Mouse (Mus musculus) heart, embryonic 15.5 days (tissue): ENCODE measurements around the gene Mst1. TPM values are rescaled to one million over a fixed set of nuclear protein-coding genes. Genes with fewer than 3 reads are reported as not detected.

ENCODE experiments used
- ATAC-seq: fragments of 200-750 bp; cut with Nextera tagmentation; replicated peaks from 2 replicates; pipeline ENCODE4 v1.8.0; 2017; ENCODE audit warnings: low read depth, moderate TSS enrichment; ENCODE audit not compliant: insufficient number of reproducible peaks, insufficient read depth, low FRiP score
- H3K27ac ChIP-seq: fragments of 300-500 bp; sonication (generic); 2 replicates; pipeline ENCODE4 v1.5.1; 2015; ENCODE audit warnings: mild to moderate bottlenecking, inconsistent platforms
- H3K27me3 ChIP-seq: fragments of 300-500 bp; sonication (generic); 2 replicates; pipeline ENCODE4 v1.6.1; 2015; ENCODE audit warnings: inconsistent platforms
- H3K36me3 ChIP-seq: fragments of 300-500 bp; sonication (generic); 2 replicates; pipeline ENCODE4 v1.6.1; 2015; ENCODE audit warnings: mild to moderate bottlenecking, inconsistent platforms
- H3K4me1 ChIP-seq: fragments of 300-500 bp; sonication (generic); replicated peaks from 2 replicates; pipeline ENCODE4 v1.6.1; 2015; ENCODE audit warnings: inconsistent platforms
- H3K4me2 ChIP-seq: fragments of 300-500 bp; sonication (generic); 2 replicates; pipeline ENCODE4 v1.6.1; 2015; ENCODE audit warnings: inconsistent platforms, mild to moderate bottlenecking, moderate library complexity
- H3K4me3 ChIP-seq: fragments of 300-500 bp; sonication (generic); 2 replicates; pipeline ENCODE4 v1.5.1; 2015; ENCODE audit warnings: mild to moderate bottlenecking, inconsistent platforms
- H3K9ac ChIP-seq: fragments of 300-500 bp; sonication (generic); 2 replicates; pipeline ENCODE4 v1.6.1; 2015; ENCODE audit warnings: mild to moderate bottlenecking, inconsistent platforms
- H3K9me3 ChIP-seq: fragments of 300-500 bp; sonication (generic); replicated peaks from 2 replicates; pipeline ENCODE4 v1.6.1; 2016; ENCODE audit warnings: inconsistent platforms
- WGBS: fragments of 180-500 bp; shearing (Covaris S2); methylation state at CpG from one replicate; pipeline ENCODE4 v1.1.7; 2015; ENCODE audit warnings: mixed read lengths; 5-methylcytosine and 5-hydroxymethylcytosine counted together
- polyA plus RNA-seq: library from polyadenylated mRNA; unstranded; fragments of >200 nt; fragmentation: Nextera tagmentation; extraction: Ambion mirVana; gene quantifications from 2 replicates; pipeline ENCODE4 v1.2.1, GENCODE M21; 2015

Mst1 gene
- 0.81 TPM in 1 of 2 replicates, not detected in the other for polyA plus RNA-seq

- peaks cover 30% of the 10 kb centered on the region for H3K4me1 ChIP-seq
- ATAC-seq = no peak
- 76% methylated on average over 5 of the region's 5 CpGs for WGBS
- peak within 1 kb of the TSS; percentile 99 for H3K9ac ChIP-seq
- H3K27me3 ChIP-seq = peaks cover 25% of the 10 kb centered on the region
- peak within 1 kb of the TSS; percentile 75; the same call in 1 of the 2 replicates for H3K27ac ChIP-seq
- H3K36me3 ChIP-seq = peaks cover 9% of the 10 kb centered on the region
- peak within 1 kb of the TSS; percentile 98 for H3K4me3 ChIP-seq
- H3K4me2 ChIP-seq = peak within 1 kb of the TSS; percentile 93
- H3K9me3 ChIP-seq = no peaks in the 10 kb centered on the region
These were observed at the start of gene Mst1 for GRCm38 (mm10) chr9:108080168-108080567. Mst1 (plus strand) TSS chr9:108080436.

- no peak for ATAC-seq
- Histone ChIP-seq H3K27me3 (no peaks in the 10 kb centered on the region), H3K4me2 (no peak overlapping the region), H3K9me3 (no peaks in the 10 kb centered on the region), H3K4me1 (no peaks in the 10 kb centered on the region), H3K4me3 (no peak overlapping the region), H3K27ac (no peak overlapping the region), H3K9ac (no peak overlapping the region), H3K36me3 (peaks cover 38% of the 10 kb centered on the region)
- 85% methylated on average over 5 of the region's 5 CpGs for WGBS
These were observed 48.1 kb upstream of the Mst1 start for GRCm38 (mm10) chr9:108032126-108032525.

GRCm38 (mm10) chr9:108035331-108036156 lies 44.7 kb upstream of the Mst1 start:
- no peak for ATAC-seq
- no peak overlapping the region for H3K27ac ChIP-seq
- H3K36me3 ChIP-seq = peaks cover 35% of the 10 kb centered on the region
- no peaks in the 10 kb centered on the region for H3K9me3 ChIP-seq
- no peaks in the 10 kb centered on the region for H3K4me1 ChIP-seq
- H3K4me2 ChIP-seq = no peak overlapping the region
- H3K27me3 ChIP-seq = no peaks in the 10 kb centered on the region
- no peak overlapping the region for H3K4me3 ChIP-seq
- WGBS = 92% methylated on average over 2 of the region's 2 CpGs
- no peak overlapping the region for H3K9ac ChIP-seq

GRCm38 (mm10) chr9:108044751-108045492 lies 35.3 kb upstream of the Mst1 start:
- Histone ChIP-seq H3K27me3 (no peaks in the 10 kb centered on the region), H3K9me3 (no peaks in the 10 kb centered on the region), H3K4me1 (peaks cover 20% of the 10 kb centered on the region), H3K4me2 (no peak overlapping the region), H3K9ac (no peak overlapping the region), H3K27ac (no peak overlapping the region), H3K4me3 (no peak overlapping the region), H3K36me3 (peaks cover 52% of the 10 kb centered on the region)
- ATAC-seq = no peak
- 93% methylated on average over 8 of the region's 8 CpGs for WGBS

- no peak overlapping the region for H3K27ac ChIP-seq
- no peak overlapping the region for H3K4me3 ChIP-seq
- no peak for ATAC-seq
- H3K9ac ChIP-seq = no peak overlapping the region
- no peak overlapping the region for H3K4me2 ChIP-seq
- WGBS = 92% methylated on average over 4 of the region's 4 CpGs
- no peaks in the 10 kb centered on the region for H3K9me3 ChIP-seq
- peaks cover 27% of the 10 kb centered on the region for H3K4me1 ChIP-seq
- H3K27me3 ChIP-seq = no peaks in the 10 kb centered on the region
- peaks cover 53% of the 10 kb centered on the region for H3K36me3 ChIP-seq
These were observed 33.7 kb upstream of the Mst1 start for GRCm38 (mm10) chr9:108046582-108046981.

DNA sequence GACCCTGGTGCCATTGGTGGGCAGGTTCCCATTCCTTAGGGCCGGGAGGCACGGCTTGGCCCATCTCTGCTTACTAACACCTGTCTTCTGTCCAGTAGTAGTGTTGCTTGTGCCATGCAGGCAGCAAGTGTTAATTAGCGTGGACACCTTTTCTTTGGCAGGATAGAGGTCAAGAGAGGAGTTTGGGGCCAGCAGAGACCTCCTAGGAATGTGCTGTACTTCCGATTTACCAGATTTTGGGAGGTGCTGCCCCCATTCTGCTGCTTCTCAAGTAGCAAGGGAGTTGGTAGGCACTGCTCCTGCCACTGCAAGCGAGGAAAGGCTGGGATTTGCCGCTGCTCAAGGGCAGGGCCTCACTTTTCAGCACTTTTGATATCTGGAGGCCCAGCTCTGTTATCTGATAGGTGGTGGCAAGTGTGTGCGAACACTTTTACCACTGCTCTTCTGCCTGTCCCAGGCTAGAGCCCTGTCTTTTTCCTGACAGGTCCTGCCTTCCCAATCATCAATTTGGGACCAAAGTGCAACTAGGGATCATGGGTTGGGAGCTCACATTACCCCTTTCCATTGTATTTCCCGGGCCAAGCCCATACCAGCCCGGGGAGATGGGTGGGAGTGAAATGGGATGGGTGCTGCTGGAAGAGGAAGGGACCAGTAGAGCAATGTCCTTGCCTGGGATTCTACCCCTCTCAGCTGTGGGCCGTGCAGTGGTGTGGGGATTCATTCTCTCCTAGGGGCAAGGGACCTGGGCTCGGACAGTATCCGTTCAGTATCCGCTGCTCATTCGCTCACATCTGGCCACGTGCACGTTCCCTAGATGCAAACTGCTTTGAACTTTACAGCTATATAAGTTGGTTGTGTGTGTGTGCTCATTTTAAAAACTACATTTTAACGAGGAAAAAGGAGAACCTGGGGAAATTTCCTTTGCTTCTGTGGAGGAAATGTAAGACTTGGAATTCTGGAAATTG lies 32.4 kb upstream of the Mst1 start:
- ATAC-seq = no peak
- Histone ChIP-seq H3K27ac (peak overlapping the region; percentile 82), H3K27me3 (no peaks in the 10 kb centered on the region), H3K9ac (peak overlapping the region; percentile 54), H3K36me3 (peaks cover 43% of the 10 kb centered on the region), H3K4me3 (peak overlapping the region; percentile 77), H3K9me3 (no peaks in the 10 kb centered on the region), H3K4me1 (peaks cover 34% of the 10 kb centered on the region), H3K4me2 (peak overlapping the region; percentile 88)
- 34% methylated on average over 17 of the region's 17 CpGs for WGBS

DNA sequence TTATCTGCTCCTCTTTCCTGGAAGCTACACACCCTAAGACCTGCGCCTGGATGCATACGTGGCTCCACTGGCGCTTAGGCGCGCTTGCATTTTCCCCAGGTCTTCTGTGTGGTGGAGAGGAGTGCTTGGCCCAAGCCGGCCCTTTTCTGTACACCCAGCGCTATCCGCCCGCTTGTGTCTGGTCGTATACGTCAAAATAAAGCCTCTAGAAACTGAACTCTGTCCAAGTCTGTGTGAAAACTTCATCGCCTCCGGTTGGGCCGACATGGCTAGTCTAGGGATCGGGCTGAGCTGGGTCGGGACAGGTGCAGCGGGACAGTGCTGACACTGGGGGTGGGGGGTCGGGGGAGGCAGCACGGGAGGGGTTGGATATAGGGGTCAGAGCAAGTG lies 31.7 kb upstream of the Mst1 start:
- H3K36me3 ChIP-seq = peaks cover 38% of the 10 kb centered on the region
- 2% methylated on average over 19 of the region's 19 CpGs for WGBS
- peak; percentile 44; the same call in 1 of the 2 replicates for ATAC-seq
- peak overlapping the region; percentile 54 for H3K9ac ChIP-seq
- peak overlapping the region; percentile 82 for H3K27ac ChIP-seq
- peak overlapping the region; percentile 88 for H3K4me2 ChIP-seq
- H3K4me1 ChIP-seq = peaks cover 41% of the 10 kb centered on the region
- no peaks in the 10 kb centered on the region for H3K27me3 ChIP-seq
- H3K4me3 ChIP-seq = peak overlapping the region; percentile 77
- no peaks in the 10 kb centered on the region for H3K9me3 ChIP-seq

DNA sequence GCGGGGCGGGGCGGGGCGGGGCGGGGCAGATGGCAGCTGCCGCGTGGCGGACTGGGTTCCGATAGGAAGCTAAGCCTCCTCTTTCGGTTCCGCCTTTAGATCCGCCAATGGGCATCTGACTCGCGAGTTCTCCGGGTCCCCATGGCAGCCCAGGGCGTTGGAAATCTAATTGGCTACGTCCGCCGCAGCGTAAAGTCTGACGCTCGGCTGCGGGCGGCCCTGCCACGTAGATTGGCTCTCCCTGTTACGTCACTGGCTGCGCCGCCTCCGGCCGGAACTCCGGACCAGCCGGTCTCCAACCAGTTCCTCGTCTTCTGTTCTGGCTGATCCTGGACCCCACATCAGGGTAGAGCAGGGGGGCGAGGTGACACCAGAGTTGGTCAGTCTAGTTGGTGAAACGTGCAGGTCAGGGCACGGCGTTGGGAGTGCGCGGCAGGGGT lies 31.2 kb upstream of the Mst1 start, which contains the start of gene Gmppb:
Gene Gmppb, plus strand, starts transcription at position 227 of the 440 bp plus-strand sequence.
- ATAC-seq = peak; percentile 93
- peak within 1 kb of the TSS; percentile 77 for H3K4me3 ChIP-seq
- H3K27me3 ChIP-seq = no peaks in the 10 kb centered on the region
- peaks cover 40% of the 10 kb centered on the region for H3K36me3 ChIP-seq
- peak within 1 kb of the TSS; percentile 88 for H3K4me2 ChIP-seq
- H3K9ac ChIP-seq = peak within 1 kb of the TSS; percentile 78
- H3K4me1 ChIP-seq = peaks cover 45% of the 10 kb centered on the region
- H3K27ac ChIP-seq = peak within 1 kb of the TSS; percentile 82
- WGBS = 0% methylated on average over 35 of the region's 39 CpGs
- H3K9me3 ChIP-seq = no peaks in the 10 kb centered on the region

GRCm38 (mm10) chr9:108049561-108050251 lies 30.5 kb upstream of the Mst1 start:
- H3K9me3 ChIP-seq = no peaks in the 10 kb centered on the region
- ATAC-seq = no peak
- peaks cover 47% of the 10 kb centered on the region for H3K36me3 ChIP-seq
- WGBS = 40% methylated on average over 15 of the region's 15 CpGs
- H3K27me3 ChIP-seq = no peaks in the 10 kb centered on the region
- peaks cover 45% of the 10 kb centered on the region for H3K4me1 ChIP-seq
- peak overlapping the region; percentile 78 for H3K9ac ChIP-seq
- H3K4me2 ChIP-seq = peak overlapping the region; percentile 88
- peak overlapping the region; percentile 82 for H3K27ac ChIP-seq
- peak overlapping the region; percentile 77 for H3K4me3 ChIP-seq

- H3K4me2 ChIP-seq = no peak overlapping the region
- no peaks in the 10 kb centered on the region for H3K27me3 ChIP-seq
- peaks cover 47% of the 10 kb centered on the region for H3K36me3 ChIP-seq
- ATAC-seq = no peak
- H3K4me3 ChIP-seq = no peak overlapping the region
- peaks cover 45% of the 10 kb centered on the region for H3K4me1 ChIP-seq
- 94% methylated on average over 15 of the region's 15 CpGs for WGBS
- H3K27ac ChIP-seq = no peak overlapping the region
- no peaks in the 10 kb centered on the region for H3K9me3 ChIP-seq
- no peak overlapping the region for H3K9ac ChIP-seq
These were observed 28.9 kb upstream of the Mst1 start for GRCm38 (mm10) chr9:108051184-108051930.
